Mouse (Mus musculus): ENCODE results near the gene Abracl. TPM values are rescaled to one million over a fixed set of nuclear protein-coding genes. Genes with fewer than 3 reads are reported as not detected.
A peak's percentile ranks its signal among the peaks of the same experiment; 100 is the strongest.

The Abracl gene
- polyA plus RNA-seq, 1 experiment from 2014 or later: 192 TPM

DNA sequence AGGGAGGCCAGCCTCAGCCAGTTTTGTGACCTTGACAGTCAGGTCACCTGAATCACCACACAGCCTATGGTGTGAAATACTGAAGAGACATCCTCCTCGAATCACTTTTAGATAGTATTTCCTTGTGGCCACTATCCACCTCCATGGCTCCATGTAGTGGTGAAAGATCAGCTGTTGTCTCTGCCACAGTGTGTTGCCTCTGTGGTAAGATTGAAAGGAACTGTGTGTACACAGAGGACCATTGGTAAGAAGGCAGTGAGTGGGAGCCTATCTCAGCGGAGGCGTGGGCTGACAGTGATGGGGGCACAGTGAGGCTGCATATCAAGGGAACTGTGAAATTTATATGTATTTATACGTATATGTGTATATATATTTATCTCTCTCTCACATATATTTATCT is 38.4 kb upstream of the Abracl start:
- no peak overlapping the region for H3K4me3 ChIP-seq (replicated peaks; ENCODE audit: low read length)
- H3K27me3 ChIP-seq (ENCODE audit: control insufficient read depth, insufficient read depth, low read length): no peaks in the 10 kb centered on the region
- no peak overlapping the region for H3K9ac ChIP-seq (ENCODE audit: low read length)
- H3K36me3 ChIP-seq (ENCODE audit: control insufficient read depth, insufficient read depth, low read length): no peaks in the 10 kb centered on the region
- H3K4me1 ChIP-seq (ENCODE audit: control insufficient read depth, insufficient read depth, low read length): peaks cover 21% of the 10 kb centered on the region
- no peaks in the 10 kb centered on the region for H3K9me3 ChIP-seq (replicated peaks; ENCODE audit: control insufficient read depth, low read length)
- H3K27ac ChIP-seq (ENCODE audit: low read length): no peak overlapping the region
- no peak overlapping the region for H3K4me2 ChIP-seq (ENCODE audit: low read depth, low read length)
- no peak for ATAC-seq (ENCODE audit: insufficient read depth, low FRiP score)
- 85% methylated on average over 4 of the region's 4 CpGs for WGBS

DNA sequence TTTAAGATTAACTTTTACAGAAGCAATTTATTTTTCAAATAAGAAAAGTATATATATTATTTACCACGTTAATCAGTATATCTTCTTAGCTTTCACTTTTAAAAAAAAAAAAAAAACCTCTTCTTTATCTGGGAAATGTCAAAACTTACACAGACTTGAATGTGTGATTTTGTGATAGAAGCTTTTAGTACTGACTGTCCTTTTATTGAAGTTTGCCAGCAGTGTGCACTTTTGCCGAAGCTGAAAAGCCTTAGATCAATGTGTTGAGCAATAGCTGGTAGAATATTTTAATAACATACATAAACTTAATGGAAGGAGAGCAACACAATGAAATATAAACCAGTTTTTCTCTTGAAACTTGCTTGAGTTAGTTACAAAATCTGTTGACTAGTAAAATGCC is 37.7 kb upstream of the Abracl start:
- Histone ChIP-seq H3K4me2 (ENCODE audit: low read depth, low read length) (no peak overlapping the region), H3K4me1 (ENCODE audit: control insufficient read depth, insufficient read depth, low read length) (peaks cover 21% of the 10 kb centered on the region), H3K9me3 (replicated peaks; ENCODE audit: control insufficient read depth, low read length) (no peaks in the 10 kb centered on the region), H3K27ac (ENCODE audit: low read length) (no peak overlapping the region), H3K4me3 (replicated peaks; ENCODE audit: low read length) (no peak overlapping the region), H3K27me3 (ENCODE audit: control insufficient read depth, insufficient read depth, low read length) (no peaks in the 10 kb centered on the region), H3K36me3 (ENCODE audit: control insufficient read depth, insufficient read depth, low read length) (no peaks in the 10 kb centered on the region), H3K9ac (ENCODE audit: low read length) (no peak overlapping the region)
- no peak for ATAC-seq (ENCODE audit: insufficient read depth, low FRiP score)
- 52% methylated on average over 2 of the region's 2 CpGs for WGBS

DNA sequence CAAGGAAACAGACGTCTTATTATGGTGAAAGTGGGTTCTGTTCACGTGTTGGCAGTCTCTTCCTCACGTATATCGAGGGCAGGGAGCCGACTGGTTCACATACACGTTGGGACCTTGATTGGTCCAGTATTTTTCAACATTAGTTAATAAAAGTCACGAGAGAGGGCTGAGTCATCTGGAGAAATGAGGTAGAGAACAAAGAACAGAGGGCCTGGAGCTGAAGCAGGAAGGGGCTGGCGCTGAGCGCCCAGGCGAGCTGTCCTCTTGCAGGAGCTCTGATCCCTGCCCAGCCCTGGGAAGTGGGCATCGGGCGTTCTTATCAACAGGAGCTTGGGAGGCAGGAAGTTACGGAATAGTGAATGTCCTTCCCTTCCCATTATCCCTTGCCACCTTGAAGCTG is 36.7 kb upstream of the Abracl start:
- no peak overlapping the region for H3K27ac ChIP-seq (ENCODE audit: low read length)

DNA sequence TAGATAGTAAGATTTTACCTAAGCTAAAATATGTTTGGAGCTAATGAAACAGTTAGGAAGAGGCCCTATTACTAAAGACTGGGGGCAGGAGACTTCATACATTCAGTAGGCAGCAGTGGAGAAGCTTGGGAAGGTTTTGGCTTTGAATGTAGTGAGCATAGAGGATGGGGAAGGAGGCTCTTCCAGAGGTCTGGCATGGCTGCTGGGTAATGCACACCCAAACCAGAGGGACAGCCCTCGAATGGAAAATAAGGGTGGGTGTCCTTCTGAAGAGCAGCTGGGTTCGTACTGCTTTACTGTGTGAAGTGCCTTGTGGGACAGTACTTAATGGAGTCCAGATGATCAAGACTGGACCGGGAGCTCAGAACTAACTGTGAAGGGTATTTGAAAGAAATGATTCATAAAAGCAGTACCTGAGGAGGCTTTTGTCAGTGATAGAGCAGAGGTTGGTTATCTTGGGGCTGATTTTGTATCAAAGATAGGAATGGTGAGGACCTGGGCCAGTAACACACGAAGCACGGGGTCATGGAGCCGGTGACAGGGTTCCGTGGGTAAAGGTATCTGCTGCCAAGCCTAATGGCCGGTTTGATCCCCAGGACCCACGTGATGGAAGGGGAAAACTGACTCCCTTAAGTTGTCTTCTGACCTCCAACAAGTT is 35.7 kb upstream of the Abracl start:
- ATAC-seq (ENCODE audit: insufficient read depth, low FRiP score): no peak
- peaks cover 21% of the 10 kb centered on the region for H3K4me1 ChIP-seq (ENCODE audit: control insufficient read depth, insufficient read depth, low read length)
- no peak overlapping the region for H3K27ac ChIP-seq (ENCODE audit: low read length)
- no peak overlapping the region for H3K9ac ChIP-seq (ENCODE audit: low read length)
- no peaks in the 10 kb centered on the region for H3K27me3 ChIP-seq (ENCODE audit: control insufficient read depth, insufficient read depth, low read length)
- no peak overlapping the region for H3K4me3 ChIP-seq (replicated peaks; ENCODE audit: low read length)
- no peaks in the 10 kb centered on the region for H3K9me3 ChIP-seq (replicated peaks; ENCODE audit: control insufficient read depth, low read length)
- H3K36me3 ChIP-seq (ENCODE audit: control insufficient read depth, insufficient read depth, low read length): no peaks in the 10 kb centered on the region
- no peak overlapping the region for H3K4me2 ChIP-seq (ENCODE audit: low read depth, low read length)
- 86% methylated on average over 9 of the region's 9 CpGs for WGBS

More for the DNA sequence above, 36.7 kb upstream of the Abracl start:
- WGBS: 78% methylated on average over 13 of the region's 13 CpGs
- Histone ChIP-seq H3K9me3 (replicated peaks; ENCODE audit: control insufficient read depth, low read length) (no peaks in the 10 kb centered on the region), H3K9ac (ENCODE audit: low read length) (no peak overlapping the region), H3K4me2 (ENCODE audit: low read depth, low read length) (no peak overlapping the region), H3K4me1 (ENCODE audit: control insufficient read depth, insufficient read depth, low read length) (peaks cover 21% of the 10 kb centered on the region), H3K27me3 (ENCODE audit: control insufficient read depth, insufficient read depth, low read length) (no peaks in the 10 kb centered on the region), H3K36me3 (ENCODE audit: control insufficient read depth, insufficient read depth, low read length) (no peaks in the 10 kb centered on the region), H3K4me3 (replicated peaks; ENCODE audit: low read length) (no peak overlapping the region)
- ATAC-seq (ENCODE audit: insufficient read depth, low FRiP score): no peak

DNA sequence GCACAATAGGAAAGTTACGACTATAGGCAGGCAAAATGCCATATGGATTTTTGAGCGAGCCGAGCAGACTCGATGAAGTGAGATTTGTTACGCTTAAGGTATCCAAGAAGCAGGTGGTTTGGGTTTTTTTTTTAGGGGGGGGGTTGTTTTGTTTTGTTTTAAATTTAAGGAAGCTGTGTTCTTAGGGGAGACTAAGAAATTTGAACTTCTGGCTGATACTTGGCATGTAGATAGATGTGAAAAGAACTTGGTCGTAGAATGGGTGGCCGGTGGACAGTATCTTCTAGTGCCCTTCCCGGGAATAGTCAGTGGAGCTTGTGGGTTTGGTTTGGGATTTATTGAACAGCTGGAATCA is 33.3 kb upstream of the Abracl start:
- WGBS: under 1% methylated on average over 8 of the region's 8 CpGs
- no peaks in the 10 kb centered on the region for H3K36me3 ChIP-seq (ENCODE audit: control insufficient read depth, insufficient read depth, low read length)
- peak overlapping the region; percentile 89 for H3K27ac ChIP-seq (ENCODE audit: low read length)

DNA sequence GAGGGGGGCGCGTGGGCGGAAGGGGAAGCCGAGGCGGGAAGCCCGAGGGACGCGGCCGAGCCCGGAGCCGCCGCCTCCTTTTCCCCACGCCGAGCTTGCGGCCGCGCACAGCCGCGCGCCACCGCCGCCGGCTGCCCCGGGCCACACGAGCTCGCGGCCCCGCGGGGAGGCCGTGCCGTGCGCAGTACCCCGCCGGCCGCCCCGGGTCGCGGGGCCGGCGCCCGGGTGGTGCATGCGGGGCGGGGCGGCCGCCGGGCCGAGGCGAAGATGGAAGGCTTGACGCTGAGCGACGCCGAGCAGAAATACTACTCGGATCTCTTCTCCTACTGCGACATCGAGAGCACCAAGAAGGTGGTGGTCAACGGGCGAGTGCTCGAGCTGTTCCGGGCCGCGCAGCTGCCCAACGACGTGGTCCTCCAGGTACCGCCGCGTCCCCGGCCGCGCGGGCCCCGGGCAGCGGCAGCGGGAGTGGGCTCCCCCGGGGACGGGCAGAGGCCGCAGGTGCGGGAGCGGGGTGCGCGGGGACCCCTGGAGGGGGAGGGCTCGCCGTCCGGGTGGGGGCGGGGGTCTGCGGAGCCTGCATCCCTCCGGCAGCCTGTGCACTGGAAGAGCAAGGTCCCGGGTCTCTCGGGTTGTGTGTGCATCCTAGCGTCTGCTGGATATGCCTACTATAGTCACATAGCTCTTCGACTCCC is 32.8 kb upstream of the Abracl start, which contains the start of gene Reps1:
Gene Reps1, plus strand, starts transcription at position 166 of the 695 bp plus-strand sequence.
- Histone ChIP-seq H3K27ac (ENCODE audit: low read length) (peak within 1 kb of the TSS; percentile 89), H3K4me2 (ENCODE audit: low read depth, low read length) (peak within 1 kb of the TSS; percentile 75), H3K36me3 (ENCODE audit: control insufficient read depth, insufficient read depth, low read length) (no peaks in the 10 kb centered on the region), H3K9ac (ENCODE audit: low read length) (peak within 1 kb of the TSS; percentile 97), H3K9me3 (replicated peaks; ENCODE audit: control insufficient read depth, low read length) (no peaks in the 10 kb centered on the region), H3K4me3 (replicated peaks; ENCODE audit: low read length) (peak within 1 kb of the TSS; percentile 92), H3K27me3 (ENCODE audit: control insufficient read depth, insufficient read depth, low read length) (no peaks in the 10 kb centered on the region), H3K4me1 (ENCODE audit: control insufficient read depth, insufficient read depth, low read length) (peaks cover 21% of the 10 kb centered on the region)
- WGBS: under 1% methylated on average over 89 of the region's 90 CpGs
- ATAC-seq (ENCODE audit: insufficient read depth, low FRiP score): peak; percentile 68

More for the DNA sequence above, 33.3 kb upstream of the Abracl start:
- Histone ChIP-seq H3K27me3 (ENCODE audit: control insufficient read depth, insufficient read depth, low read length) (no peaks in the 10 kb centered on the region), H3K9ac (ENCODE audit: low read length) (peak overlapping the region; percentile 97), H3K4me3 (replicated peaks; ENCODE audit: low read length) (peak overlapping the region; percentile 92), H3K9me3 (replicated peaks; ENCODE audit: control insufficient read depth, low read length) (no peaks in the 10 kb centered on the region), H3K4me1 (ENCODE audit: control insufficient read depth, insufficient read depth, low read length) (peaks cover 21% of the 10 kb centered on the region), H3K4me2 (ENCODE audit: low read depth, low read length) (peak overlapping the region; percentile 75)
- ATAC-seq (ENCODE audit: insufficient read depth, low FRiP score): no peak

DNA sequence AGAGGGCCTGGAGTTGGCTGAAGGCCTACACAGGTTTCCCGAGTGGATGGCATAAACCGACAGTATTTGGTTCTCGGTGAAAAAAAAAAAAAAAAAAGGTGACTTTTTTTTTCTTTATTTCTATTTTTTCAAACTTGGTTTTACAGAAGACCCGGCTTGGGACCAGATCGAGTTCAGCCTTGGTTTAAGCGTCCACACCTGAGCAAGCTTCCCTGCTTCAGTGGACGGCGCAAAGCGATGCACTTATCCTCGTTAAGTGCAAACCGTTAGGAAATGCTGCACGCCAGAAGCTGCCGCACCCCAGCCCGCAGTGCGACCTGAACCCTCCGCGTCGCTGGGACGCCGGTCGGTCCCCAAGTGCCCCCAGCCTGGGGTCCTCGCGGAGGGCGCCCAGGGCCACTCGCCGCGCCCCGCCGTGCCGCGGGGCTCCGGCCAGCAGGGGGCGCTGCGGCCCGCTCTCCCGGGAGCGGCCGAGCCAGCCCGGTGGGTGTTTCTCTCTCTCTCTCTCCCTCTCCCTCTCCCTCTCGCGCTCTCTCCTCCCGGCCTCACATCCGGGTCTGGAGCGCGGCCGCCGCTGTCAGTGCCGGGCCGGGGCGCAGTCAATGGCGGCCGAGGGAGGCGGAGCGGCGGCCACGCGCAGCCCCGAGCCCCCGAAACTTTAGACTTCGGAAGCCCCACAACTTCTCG is 32.1 kb upstream of the Abracl start:
- Histone ChIP-seq H3K9me3 (replicated peaks; ENCODE audit: control insufficient read depth, low read length) (no peaks in the 10 kb centered on the region), H3K4me2 (ENCODE audit: low read depth, low read length) (peak overlapping the region; percentile 75), H3K4me1 (ENCODE audit: control insufficient read depth, insufficient read depth, low read length) (peaks cover 21% of the 10 kb centered on the region), H3K27ac (ENCODE audit: low read length) (peak overlapping the region; percentile 89), H3K36me3 (ENCODE audit: control insufficient read depth, insufficient read depth, low read length) (no peaks in the 10 kb centered on the region), H3K27me3 (ENCODE audit: control insufficient read depth, insufficient read depth, low read length) (no peaks in the 10 kb centered on the region), H3K9ac (ENCODE audit: low read length) (peak overlapping the region; percentile 97), H3K4me3 (replicated peaks; ENCODE audit: low read length) (peak overlapping the region; percentile 92)
- 2% methylated on average over 60 of the region's 61 CpGs for WGBS
- ATAC-seq (ENCODE audit: insufficient read depth, low FRiP score): peak; percentile 98

DNA sequence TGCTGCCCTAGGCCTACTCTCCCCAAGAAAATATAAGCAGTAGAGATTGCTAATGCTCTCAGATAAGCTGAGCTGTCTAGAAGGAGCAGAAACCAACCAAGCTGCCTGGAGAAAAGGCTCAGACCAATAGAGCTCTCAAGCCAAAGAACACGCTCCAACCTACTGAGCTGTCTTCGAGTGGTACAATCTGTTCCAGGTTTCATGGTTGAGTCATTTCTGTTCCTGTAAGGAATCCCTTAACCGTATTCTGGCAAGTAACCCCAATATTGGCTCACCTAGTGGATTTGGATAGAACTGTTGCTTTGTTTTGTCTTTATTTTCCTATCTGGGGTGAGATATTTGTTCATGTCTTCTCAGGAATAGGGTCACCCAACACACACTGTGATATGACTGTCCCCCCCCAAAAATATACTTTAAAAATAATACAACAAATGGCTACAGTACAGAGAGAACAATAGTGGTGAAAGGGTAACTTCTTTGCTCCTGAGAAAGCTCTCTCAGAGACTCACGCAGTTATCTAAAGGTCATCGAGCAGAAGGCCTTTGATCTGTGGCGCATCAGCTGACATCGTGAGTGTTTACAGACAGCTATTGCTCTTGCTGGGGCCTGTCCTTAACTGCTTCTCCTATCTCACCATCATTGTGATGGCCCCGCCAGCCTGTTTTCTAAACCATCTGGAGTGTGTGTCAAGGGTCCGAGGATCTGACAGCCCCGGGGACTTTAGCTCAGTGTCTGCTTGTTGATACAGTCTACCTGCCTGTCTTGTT is 24.5 kb upstream of the Abracl start:
- Histone ChIP-seq H3K4me2 (ENCODE audit: low read depth, low read length) (no peak overlapping the region), H3K27me3 (ENCODE audit: control insufficient read depth, insufficient read depth, low read length) (no peaks in the 10 kb centered on the region), H3K9me3 (replicated peaks; ENCODE audit: control insufficient read depth, low read length) (no peaks in the 10 kb centered on the region), H3K9ac (ENCODE audit: low read length) (no peak overlapping the region), H3K4me1 (ENCODE audit: control insufficient read depth, insufficient read depth, low read length) (no peaks in the 10 kb centered on the region), H3K27ac (ENCODE audit: low read length) (no peak overlapping the region), H3K4me3 (replicated peaks; ENCODE audit: low read length) (no peak overlapping the region), H3K36me3 (ENCODE audit: control insufficient read depth, insufficient read depth, low read length) (no peaks in the 10 kb centered on the region)
- no peak for ATAC-seq (ENCODE audit: insufficient read depth, low FRiP score)
- WGBS: 40% methylated on average over 10 of the region's 10 CpGs

Data from stomach, embryonic 16.5 days (tissue).